Mouse (Mus musculus) myocyte (in vitro differentiated cells): ENCODE results near the gene Rcc1. TPM values are rescaled to one million over a fixed set of nuclear protein-coding genes. Genes with fewer than 3 reads are reported as not detected.
A peak's percentile ranks its signal among the peaks of the same experiment; 100 is the strongest.

Source experiments
- H3K27me3 ChIP-seq: one replicate; pipeline ENCODE4 v1.6.1; 2011; ENCODE audit not compliant: control insufficient read depth, insufficient read depth, insufficient read length
- H3K36me3 ChIP-seq: one replicate; pipeline ENCODE4 v1.6.1; 2011; ENCODE audit not compliant: control insufficient read depth, insufficient read depth
- H3K4me2 ChIP-seq: one replicate; pipeline ENCODE4 v1.6.1; 2011; ENCODE audit warnings: low read depth, control low read depth
- H3K4me3 ChIP-seq: one replicate; pipeline ENCODE4 v1.5.1; 2011; ENCODE audit warnings: mild to moderate bottlenecking, control low read depth, moderate library complexity
- H3K79me2 ChIP-seq: one replicate; pipeline ENCODE4 v1.6.1; 2011; ENCODE audit not compliant: control insufficient read depth, insufficient read depth
- H3ac ChIP-seq: one replicate; pipeline ENCODE4 v1.6.1; 2011; ENCODE audit not compliant: control insufficient read depth, insufficient read length
- CEBPB ChIP-seq: IDR thresholded peaks from 2 replicates; pipeline ENCODE4 v1.6.1; 2011; ENCODE audit warnings: mild to moderate bottlenecking, moderate library complexity; ENCODE audit not compliant: poor library complexity, insufficient read depth, severe bottlenecking
- E2F4 ChIP-seq: IDR thresholded peaks from one replicate; pipeline ENCODE4 v1.6.1; 2011; ENCODE audit warnings: mild to moderate bottlenecking, control low read depth, moderate library complexity; ENCODE audit not compliant: insufficient read depth
- MAX ChIP-seq: IDR thresholded peaks from one replicate; pipeline ENCODE4 v1.6.1; 2011; ENCODE audit warnings: low read depth, mild to moderate bottlenecking, control low read depth
- MYOD1 ChIP-seq, 3 experiments: IDR thresholded peaks; one replicate each; pipeline ENCODE4 v1.6.1; 2011; ENCODE audit warnings: control low read depth in 2 of 3, low read depth in 2 of 3, mild to moderate bottlenecking in 2 of 3, moderate library complexity in 1 of 3; ENCODE audit not compliant: insufficient read length in 2 of 3, control insufficient read depth in 1 of 3
- MYOG ChIP-seq, 3 experiments: IDR thresholded peaks; one replicate each; pipeline ENCODE4 v1.6.1; 2011; ENCODE audit warnings: control low read depth in 2 of 3, low read depth in 2 of 3, mild to moderate bottlenecking in 2 of 3; ENCODE audit not compliant: insufficient read length in 2 of 3, control insufficient read depth in 1 of 3, insufficient read depth in 1 of 3
- POLR2A ChIP-seq: IDR thresholded peaks from one replicate; pipeline ENCODE4 v1.6.1; 2011; ENCODE audit warnings: low read depth, mild to moderate bottlenecking, control low read depth, moderate library complexity; ENCODE audit not compliant: insufficient read length
- POLR2AphosphoS2 ChIP-seq: IDR thresholded peaks from one replicate; pipeline ENCODE4 v1.6.1; 2011; ENCODE audit warnings: low read depth, control low read depth; ENCODE audit not compliant: insufficient read length
- REST ChIP-seq: IDR thresholded peaks from one replicate; pipeline ENCODE4 v1.6.1; 2011; ENCODE audit warnings: mild to moderate bottlenecking, control low read depth, moderate library complexity; ENCODE audit not compliant: insufficient read depth, insufficient read length
- SRF ChIP-seq: IDR thresholded peaks from one replicate; pipeline ENCODE4 v1.6.1; 2011; ENCODE audit warnings: low read depth; ENCODE audit not compliant: control insufficient read depth, insufficient read length
- TCF12 ChIP-seq: IDR thresholded peaks from one replicate; pipeline ENCODE4 v1.6.1; 2011; ENCODE audit warnings: mild to moderate bottlenecking, control low read depth; ENCODE audit not compliant: poor library complexity, insufficient read depth, severe bottlenecking
- TCF3 ChIP-seq: IDR thresholded peaks from one replicate; pipeline ENCODE4 v1.6.1; 2011; ENCODE audit warnings: low read depth, control low read depth; ENCODE audit not compliant: insufficient read length
- USF1 ChIP-seq: IDR thresholded peaks from one replicate; pipeline ENCODE4 v1.6.1; 2011; ENCODE audit warnings: low read depth, mild to moderate bottlenecking, control low read depth, moderate library complexity
- polyA plus RNA-seq: library from polyadenylated mRNA; unstranded; fragments of >200 nt; fragmentation: generic; extraction: Trizol; gene quantifications from one replicate; pipeline ENCODE4 v1.2.1, GENCODE M21; 2012; ENCODE audit warnings: missing spikeins

Gene Rcc1
- polyA plus RNA-seq, 1 experiment: 33.2 TPM

DNA sequence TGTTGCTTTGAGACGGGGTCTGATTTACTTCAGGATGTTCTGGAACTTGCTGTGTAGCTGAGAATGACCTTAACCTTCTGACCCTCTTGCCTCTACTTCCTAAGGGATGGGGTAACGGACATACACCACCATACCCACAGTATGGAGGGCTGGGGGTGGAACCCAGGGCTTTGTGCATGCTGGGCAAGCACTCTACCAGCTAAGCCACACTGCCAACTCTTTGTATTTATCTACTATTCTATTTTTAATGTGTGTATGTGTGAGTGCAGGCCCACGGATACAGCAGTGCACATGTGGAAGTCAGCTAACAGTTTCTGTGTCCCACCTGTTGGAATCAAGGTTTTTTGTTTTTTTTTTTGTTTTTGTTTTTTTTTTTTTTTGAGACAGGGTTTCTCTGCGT lies 6.1 kb upstream of the Rcc1 start:
- Histone ChIP-seq H3K36me3 (peaks cover 52% of the 10 kb centered on the region), H3ac (no peak overlapping the region), H3K27me3 (no peaks in the 10 kb centered on the region), H3K4me3 (no peak overlapping the region), H3K4me2 (no peak overlapping the region), H3K79me2 (no peaks in the 10 kb centered on the region)
- TF ChIP-seq MAX (no peak), USF1 (no peak), TCF12 (no peak), CEBPB (no peak), REST (no peak), E2F4 (no peak), SRF (no peak), MYOD1 (IDR thresholded peaks at IDR 0.05; ENCODE audit: control insufficient read depth in 1 of 3, insufficient read length in 2 of 3, low read depth in 2 of 3) (no peak), TCF3 (no peak), MYOG (IDR thresholded peaks at IDR 0.05; ENCODE audit: control insufficient read depth in 1 of 3, insufficient read depth in 1 of 3, insufficient read length in 2 of 3, low read depth in 2 of 3) (no peak), POLR2A (no peak), POLR2AphosphoS2 (no peak)

DNA sequence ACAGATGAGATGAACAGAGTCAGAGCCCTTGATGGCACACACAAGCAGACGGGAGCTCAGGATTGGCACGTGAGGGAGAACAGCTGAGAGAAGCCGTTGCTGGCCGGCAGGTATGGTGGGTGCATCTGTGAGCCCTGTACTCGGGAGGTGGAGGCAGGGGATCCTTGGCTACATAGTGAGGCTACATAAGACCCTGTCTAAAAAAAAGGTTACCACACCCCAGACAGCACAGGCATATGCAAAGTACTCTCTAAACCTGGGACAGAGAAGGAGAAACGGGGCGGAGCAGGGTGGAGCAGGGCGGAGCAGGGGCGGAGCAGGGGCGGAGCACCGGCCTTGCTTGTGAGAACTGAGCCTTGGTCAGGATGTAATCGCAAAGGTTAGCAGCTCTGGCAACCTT lies 2.8 kb upstream of the Rcc1 start:
- Histone ChIP-seq H3K27me3 (no peaks in the 10 kb centered on the region), H3K4me2 (no peak overlapping the region), H3ac (no peak overlapping the region), H3K36me3 (peaks cover 30% of the 10 kb centered on the region), H3K4me3 (no peak overlapping the region), H3K79me2 (peaks cover 22% of the 10 kb centered on the region)
- TF ChIP-seq MYOD1 (IDR thresholded peaks at IDR 0.05; ENCODE audit: control insufficient read depth in 1 of 3, insufficient read length in 2 of 3, low read depth in 2 of 3) (no peak), MYOG (IDR thresholded peaks at IDR 0.05; ENCODE audit: control insufficient read depth in 1 of 3, insufficient read depth in 1 of 3, insufficient read length in 2 of 3, low read depth in 2 of 3) (no peak), E2F4 (no peak), USF1 (no peak), TCF12 (no peak), CEBPB (no peak), POLR2A (no peak), MAX (no peak), TCF3 (no peak)

DNA sequence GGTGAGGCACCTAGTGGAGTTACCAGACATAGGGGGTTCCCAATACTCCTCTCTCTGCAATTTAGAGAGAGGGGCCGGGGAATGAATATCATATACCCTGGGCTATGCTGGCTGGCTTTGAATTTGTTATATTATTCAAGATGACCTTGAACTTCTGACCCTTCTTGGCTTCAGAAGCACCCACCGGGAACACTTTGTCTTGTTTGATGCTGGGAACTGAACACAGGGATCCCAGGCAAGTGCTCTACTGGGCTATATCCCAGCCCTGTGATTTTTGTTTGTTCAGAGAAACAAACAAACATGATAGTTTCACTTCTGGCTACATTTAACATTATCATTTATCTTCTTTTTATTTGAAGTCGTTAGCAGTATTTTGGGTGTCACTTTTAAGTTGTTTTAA lies 2.0 kb upstream of the Rcc1 start:
- Histone ChIP-seq H3K4me2 (no peak overlapping the region), H3K27me3 (no peaks in the 10 kb centered on the region), H3K79me2 (peaks cover 24% of the 10 kb centered on the region), H3K36me3 (peaks cover 27% of the 10 kb centered on the region), H3K4me3 (no peak overlapping the region), H3ac (no peak overlapping the region)
- TF ChIP-seq MAX (no peak), MYOG (IDR thresholded peaks at IDR 0.05; ENCODE audit: control insufficient read depth in 1 of 3, insufficient read depth in 1 of 3, insufficient read length in 2 of 3, low read depth in 2 of 3) (no peak), USF1 (no peak), CEBPB (no peak), SRF (no peak), TCF3 (no peak), TCF12 (no peak), POLR2AphosphoS2 (no peak)

GRCm38 (mm10) chr4:132354571-132354970 lies 1.2 kb upstream of the Rcc1 start:
- no peak overlapping the region for H3K4me3 ChIP-seq
- no peak for TF ChIP-seq MYOG (IDR thresholded peaks at IDR 0.05; ENCODE audit: control insufficient read depth in 1 of 3, insufficient read depth in 1 of 3, insufficient read length in 2 of 3, low read depth in 2 of 3)
- TF ChIP-seq TCF3: no peak
- no peak for TF ChIP-seq E2F4
- TF ChIP-seq TCF12: no peak
- no peak for TF ChIP-seq REST
- TF ChIP-seq POLR2AphosphoS2: no peak
- TF ChIP-seq SRF: no peak
- no peak for TF ChIP-seq MYOD1 (IDR thresholded peaks at IDR 0.05; ENCODE audit: control insufficient read depth in 1 of 3, insufficient read length in 2 of 3, low read depth in 2 of 3)
- no peak for TF ChIP-seq CEBPB
- TF ChIP-seq POLR2A: no peak
- no peak for TF ChIP-seq MAX
- TF ChIP-seq USF1: no peak
- no peaks in the 10 kb centered on the region for H3K27me3 ChIP-seq
- H3K36me3 ChIP-seq: peaks cover 19% of the 10 kb centered on the region
- H3K79me2 ChIP-seq: peaks cover 24% of the 10 kb centered on the region
- H3K4me2 ChIP-seq: peak overlapping the region; percentile 71
- H3ac ChIP-seq: no peak overlapping the region

- Histone ChIP-seq H3K27me3 (no peaks in the 10 kb centered on the region), H3K36me3 (peaks cover 13% of the 10 kb centered on the region), H3K4me3 (peak overlapping the region; percentile 71), H3K79me2 (peaks cover 24% of the 10 kb centered on the region), H3K4me2 (peak overlapping the region; percentile 87), H3ac (peak overlapping the region; percentile 8)
- TF ChIP-seq SRF (no peak), REST (no peak), TCF3 (no peak), POLR2A (no peak), TCF12 (no peak), MYOD1 (IDR thresholded peaks at IDR 0.05; ENCODE audit: control insufficient read depth in 1 of 3, insufficient read length in 2 of 3, low read depth in 2 of 3) (no peak), USF1 (no peak), POLR2AphosphoS2 (no peak), E2F4 (no peak), MAX (no peak), CEBPB (no peak), MYOG (IDR thresholded peaks at IDR 0.05; ENCODE audit: control insufficient read depth in 1 of 3, insufficient read depth in 1 of 3, insufficient read length in 2 of 3, low read depth in 2 of 3) (no peak)
Measured at GRCm38 (mm10) chr4:132352739-132353138, 666 bp downstream of the Rcc1 start.
